Mouse (Mus musculus): ENCODE results near the gene Kank1. TPM values are rescaled to one million over a fixed set of nuclear protein-coding genes. Genes with fewer than 3 reads are reported as not detected.
A peak's percentile ranks its signal among the peaks of the same experiment; 100 is the strongest.

The Kank1 gene
- total RNA-seq, 1 experiment from 2014 or later: 22.3 TPM

DNA sequence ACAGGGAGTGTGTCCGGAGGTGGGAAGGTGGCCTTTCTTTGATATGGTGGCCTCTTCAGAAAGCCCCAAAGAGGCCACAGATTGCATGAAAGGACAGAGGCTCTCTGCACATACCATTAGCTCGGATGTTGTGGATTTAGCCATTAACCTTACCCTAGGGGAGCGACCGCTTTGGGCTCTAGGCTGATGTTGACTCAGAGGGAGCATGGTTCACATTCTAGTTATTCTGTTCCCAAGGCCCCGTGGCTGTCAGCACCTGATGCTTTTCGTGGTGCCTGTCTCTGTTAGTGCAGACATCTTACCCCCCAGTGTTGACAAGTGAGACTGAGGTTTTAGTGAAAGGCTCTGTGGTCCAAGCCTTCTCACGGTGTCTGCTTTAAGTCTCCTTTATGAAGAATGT is 74.9 kb downstream of the Kank1 start:
- DNase-seq: no peak

DNA sequence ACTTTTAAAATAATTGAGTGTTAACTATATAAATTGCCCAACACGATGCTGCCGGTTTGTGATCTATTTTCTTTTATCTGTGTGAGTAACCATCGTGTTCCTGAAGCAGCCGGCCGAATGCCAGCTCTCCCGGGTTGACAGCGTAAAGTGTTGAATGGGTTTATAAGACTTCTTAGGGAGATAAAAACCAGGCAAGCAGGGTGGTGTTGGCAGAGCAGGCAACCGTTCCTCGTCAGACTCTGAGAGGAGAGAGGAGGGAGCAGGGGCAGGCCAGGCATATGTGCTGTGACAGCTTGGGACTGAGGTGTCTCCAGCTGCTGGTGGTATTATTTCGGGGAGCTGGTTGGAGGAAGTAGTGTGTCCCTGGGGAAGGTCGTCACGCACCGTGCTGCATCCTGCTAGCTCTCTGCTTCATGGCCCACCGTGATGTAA is 78.7 kb downstream of the Kank1 start:
- peak; percentile 43 for DNase-seq

DNA sequence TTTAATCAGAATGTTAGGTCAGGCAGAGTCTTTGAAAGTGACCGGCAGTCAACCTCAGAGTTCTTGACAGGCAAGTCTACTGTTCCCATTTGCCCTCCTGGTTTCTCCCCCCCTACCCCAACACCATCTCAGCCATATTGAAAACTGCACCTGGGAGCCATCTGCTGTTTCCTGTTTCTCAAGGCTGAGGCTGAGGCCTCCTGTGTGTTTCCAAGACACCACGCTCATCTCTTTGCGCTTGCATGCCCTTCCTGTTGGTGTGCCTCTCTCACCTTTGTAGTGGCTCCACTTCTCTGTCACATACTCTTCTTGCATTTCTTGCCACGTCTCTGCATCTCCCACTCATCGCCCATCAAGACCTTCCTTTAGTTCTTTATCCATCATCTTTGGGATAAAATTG is 79.2 kb downstream of the Kank1 start:
- DNase-seq: no peak

DNA sequence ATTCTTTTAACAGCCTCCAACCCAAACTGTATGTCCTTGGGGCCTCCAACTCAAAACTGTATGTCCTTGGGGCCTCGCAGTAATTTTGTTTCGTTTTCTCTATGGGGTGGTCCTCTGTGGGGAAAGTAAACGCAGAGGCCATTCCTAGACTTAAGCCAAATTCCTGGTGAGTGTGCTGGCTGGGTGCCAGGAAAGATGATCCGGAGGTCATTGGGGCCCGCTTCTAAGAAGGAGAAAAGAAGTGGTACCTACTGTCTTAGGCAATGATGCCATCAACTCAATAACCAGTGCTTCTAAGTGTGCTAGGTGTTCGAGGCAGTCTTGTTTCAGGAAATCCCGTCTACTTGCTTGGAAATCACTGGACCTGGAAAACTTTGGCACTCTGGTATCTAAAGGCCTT is 87.5 kb downstream of the Kank1 start:
- DNase-seq: peak; percentile 63

DNA sequence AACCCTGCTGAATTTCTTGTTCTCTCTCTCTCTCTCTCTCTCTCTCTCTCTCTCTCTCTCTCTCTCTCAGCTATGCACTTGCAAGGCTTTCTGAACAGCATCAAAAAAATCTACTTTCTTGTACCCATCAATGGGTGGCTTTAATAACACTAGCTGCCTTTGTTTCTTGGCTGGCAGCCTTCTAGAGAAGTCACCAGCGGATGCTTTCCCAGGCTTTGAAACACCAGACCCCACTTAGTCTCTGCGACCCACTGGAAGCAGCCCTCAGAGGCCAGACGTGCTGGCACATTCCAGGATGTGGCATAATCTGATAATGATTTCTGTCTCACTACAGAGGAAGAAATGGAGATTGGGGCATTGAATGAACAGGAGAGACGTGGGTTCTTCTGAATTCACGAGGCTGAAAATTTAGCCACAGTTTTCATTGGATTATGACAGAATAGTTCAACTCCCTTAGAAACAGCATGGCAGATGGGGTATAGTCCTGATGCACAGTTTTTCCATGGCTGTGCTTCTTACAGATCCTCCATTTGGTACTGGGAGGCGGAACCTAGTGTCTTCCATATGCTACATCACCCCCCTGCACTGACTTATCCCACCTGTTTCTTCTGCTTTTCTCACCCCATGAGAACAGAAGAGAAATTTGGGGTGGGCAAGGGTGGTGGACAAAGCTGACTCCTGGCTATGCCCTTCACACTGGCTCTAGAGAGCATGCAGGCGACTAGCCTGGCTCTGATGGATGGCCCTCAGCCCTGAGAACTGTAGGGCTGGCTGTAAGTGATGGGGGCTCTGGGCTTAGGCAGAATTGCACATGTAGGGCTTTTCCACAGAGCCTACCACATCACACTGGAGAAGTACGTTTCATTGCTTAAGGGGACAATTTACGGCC is 88.6 kb downstream of the Kank1 start:
- no peak for DNase-seq

DNA sequence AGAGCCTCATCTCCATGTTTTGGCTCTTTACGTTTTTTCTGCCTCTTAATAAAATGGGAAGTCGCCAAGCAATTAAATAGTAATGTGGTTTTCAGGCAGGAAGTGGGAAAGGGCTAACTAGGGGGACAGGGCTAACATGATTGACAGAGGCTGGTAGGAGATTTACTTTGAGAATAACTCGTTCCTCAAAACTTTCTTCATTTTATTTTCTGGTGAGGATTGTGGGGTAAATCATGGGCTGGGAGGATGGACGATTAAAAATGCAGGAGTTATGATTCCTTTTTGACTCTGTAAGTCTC is 89.2 kb downstream of the Kank1 start:
- no peak for DNase-seq

DNA sequence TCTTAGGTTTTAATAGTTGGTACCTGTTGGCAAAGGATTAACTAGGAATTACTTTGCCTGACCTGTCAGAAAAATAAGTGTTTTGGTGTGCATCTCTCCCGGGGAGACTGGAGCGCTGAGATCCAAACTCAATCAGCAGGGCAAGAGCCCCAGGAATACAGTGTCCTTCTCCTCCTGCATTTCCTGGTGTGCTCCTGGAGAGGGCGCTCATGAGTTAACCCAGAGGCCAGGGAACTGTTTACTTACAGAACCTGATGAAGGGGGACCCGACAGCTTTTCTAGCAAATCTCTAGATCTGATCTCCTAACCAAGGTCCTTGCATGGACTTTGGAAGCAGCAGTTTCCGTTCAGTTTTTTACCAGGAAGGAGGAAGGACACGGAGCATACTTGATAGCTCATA is 90.9 kb downstream of the Kank1 start:
- no peak for DNase-seq

DNA sequence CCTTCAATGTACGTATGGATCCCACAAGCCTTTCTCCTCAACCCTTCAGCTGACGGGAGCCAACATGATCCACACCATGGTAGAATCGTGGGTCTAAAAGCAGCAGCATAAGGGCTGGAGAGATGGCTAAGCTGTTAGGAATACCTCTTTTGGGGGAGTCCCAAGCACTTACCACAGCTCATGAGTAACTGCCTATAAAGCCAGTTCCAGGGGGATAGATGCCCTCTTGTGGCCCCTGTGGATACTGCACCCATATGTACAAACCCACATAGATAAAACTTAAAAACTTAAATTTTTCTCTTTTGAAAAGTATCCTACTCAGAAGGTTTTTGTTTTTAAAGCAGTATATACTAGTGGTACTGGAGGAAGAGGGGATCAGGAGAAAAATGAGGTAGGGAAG is 97.6 kb downstream of the Kank1 start:
- DNase-seq: peak; percentile 70

DNA sequence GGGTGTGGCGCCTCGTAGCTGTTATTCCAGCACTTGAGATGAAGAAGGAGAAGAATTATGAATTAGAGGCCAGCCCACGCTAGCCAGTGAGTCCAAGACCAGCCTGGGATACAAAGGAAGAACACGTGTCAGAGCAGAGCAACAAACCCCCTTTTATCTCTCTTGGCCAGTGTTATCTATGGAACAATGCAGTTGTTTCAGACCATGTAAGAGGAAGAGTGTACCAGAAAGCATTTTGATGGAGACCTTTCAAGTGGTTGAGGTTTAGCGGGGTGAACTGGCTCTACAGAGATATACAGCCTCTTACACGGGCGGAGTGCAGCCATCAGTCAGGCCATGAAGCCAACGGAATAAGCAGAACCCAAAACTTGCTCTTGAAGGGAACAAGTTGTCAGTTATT is 100.0 kb downstream of the Kank1 start:
- DNase-seq: no peak

DNA sequence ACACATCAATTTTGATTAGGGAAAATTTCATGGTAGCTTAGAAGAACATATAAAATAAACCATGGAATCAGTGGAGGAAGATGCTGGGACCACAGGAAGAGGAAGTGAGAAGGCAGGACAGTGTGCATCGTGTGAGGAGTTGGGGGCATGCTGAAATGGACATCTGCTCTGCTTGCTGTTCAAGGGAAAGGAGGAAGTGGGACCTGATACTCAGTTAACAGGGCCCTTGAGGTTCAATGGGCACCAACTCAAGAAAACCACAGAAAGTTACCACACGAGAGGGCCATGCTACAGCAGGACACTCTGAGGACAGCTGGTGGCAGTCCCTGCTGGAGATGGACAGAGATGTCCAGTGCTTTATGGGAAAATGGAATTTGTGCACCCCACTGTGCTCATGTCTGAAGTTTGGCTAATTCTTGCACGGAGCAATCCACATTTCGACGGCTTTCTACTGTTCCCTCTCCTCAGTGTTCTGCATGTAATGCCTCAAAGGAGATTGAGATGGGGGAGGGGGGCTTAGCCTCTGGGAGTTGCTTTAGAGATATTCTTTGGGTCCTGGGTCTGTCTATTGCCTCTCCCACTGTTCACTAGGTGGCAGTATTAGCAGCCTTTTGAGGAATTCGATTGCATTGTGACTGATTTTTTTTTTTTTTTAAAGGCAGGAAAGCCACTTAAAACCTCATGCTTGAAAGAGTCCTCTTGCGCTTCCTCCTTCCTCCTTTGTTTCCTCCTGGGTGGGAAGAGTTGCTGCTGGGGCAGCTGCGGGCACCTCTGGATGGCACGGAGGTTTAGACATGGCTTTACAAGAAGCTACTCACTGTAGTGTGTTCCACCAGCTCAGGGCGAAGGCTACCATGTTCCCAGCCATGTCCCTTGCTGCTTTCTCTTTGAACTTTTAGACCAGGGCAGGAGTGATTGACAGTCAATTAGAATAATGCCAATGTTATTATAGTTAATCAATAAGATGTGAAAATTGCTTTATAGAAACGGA is 104.2 kb downstream of the Kank1 start:
- peak; percentile 47 for DNase-seq

DNA sequence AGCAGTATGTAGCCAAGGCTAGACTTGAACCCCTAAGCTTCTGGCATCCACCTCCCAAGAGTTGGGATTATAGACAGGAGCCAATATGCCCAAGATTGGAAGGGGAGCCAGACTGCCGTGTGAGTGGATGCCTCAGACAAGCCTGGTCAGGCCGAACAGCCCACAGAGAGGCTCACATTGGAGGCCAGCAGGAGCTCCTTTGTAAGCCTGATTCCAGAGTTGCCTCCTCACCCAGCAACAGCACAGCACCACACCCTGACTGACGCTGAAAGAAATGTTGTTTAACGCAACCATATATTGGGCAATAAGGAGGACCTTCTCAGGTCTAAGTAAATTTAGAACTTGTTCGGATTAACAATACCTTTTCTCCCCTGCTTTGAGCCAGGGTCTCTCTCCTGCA is 105.3 kb downstream of the Kank1 start:
- no peak for DNase-seq

DNA sequence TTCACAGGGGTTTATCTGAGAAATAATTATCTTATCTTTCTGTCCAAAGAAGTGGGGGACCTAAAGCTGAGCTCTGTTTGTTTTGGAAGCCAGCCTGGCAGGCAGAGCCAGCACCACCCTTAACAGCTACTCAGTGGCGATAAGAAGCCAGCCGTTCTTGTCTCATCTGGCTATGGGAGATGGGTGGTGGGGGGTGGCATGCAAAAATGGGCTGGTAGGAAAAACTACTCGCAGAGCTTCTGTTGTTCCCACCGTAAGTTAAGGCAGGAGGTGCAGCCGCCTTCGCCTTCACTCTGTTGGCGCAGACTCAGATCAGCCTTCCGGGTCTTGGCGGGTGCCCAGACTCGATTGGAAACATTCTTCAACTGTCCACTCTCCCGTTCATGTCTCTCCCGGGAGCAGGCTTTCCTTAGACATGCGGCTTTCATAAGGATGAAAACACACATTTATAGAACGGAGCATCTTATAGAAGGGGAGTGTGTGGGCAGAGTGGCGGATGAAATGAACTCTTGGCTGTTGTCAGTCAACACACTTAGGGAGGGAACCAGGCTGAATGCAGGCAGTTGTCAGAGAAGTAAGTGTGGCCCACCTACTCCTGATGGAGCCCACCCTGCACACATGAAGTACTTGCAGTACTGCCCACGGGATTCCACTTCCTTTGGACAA is 107.0 kb downstream of the Kank1 start:
- peak; percentile 58 for DNase-seq

DNA sequence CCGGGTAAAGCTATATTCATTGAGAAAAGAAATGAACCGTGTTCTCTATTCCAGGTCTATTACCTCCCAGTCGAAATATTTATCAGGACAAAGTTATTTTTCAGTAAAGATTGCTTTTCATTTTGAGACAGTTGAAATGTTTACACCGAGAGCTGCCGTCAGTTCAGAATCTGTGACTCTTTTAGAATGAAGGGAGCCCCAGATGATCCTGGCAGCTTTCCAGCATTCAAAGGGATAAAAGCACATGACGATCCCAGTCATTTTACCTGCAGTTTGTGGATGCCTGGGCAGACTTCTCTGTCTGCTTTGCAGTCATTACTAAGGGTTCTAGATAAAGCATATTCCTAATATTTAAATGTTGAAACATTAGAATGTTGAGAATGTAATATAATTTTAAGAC is 107.6 kb downstream of the Kank1 start:
- peak; percentile 18 for DNase-seq

DNA sequence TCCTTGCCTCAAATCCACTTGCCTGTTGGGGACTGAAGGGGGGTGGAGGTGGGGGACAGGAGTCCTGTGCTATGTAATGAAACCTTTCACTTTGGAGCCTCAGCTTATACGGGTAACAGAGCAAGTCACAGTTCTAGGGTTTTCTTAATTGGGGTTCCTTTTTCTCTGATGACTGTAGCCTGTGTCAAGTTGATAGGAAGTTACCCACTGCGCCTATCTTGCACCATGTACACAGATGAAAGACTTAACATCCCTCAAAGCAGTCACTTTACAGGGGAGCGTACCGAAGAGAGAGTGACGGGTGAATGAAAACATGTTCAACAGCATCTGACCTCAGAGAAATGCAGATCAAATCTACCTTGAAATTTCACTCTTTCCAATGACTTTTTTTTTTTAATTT is 109.2 kb downstream of the Kank1 start:
- no peak for DNase-seq

DNA sequence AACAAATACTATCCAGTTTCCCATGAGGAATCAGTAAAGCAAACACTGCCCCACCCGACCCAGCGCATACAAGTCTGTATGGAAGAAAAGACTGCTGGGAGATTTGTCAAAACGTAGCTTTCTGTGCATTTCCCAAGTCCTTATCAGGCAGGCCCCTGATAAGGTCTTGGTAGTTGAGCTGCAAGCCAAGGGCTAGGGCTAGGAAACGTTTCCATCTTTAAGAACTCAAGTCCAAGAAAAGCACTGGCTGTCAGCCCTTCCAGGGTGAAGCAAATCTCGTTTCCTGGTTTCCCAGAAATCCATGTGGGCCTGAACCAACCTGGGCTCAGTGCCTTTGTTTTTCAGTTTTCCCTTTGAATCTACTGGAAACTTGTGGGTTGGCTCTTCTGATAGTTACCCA is 110.7 kb downstream of the Kank1 start:
- DNase-seq: no peak

DNA sequence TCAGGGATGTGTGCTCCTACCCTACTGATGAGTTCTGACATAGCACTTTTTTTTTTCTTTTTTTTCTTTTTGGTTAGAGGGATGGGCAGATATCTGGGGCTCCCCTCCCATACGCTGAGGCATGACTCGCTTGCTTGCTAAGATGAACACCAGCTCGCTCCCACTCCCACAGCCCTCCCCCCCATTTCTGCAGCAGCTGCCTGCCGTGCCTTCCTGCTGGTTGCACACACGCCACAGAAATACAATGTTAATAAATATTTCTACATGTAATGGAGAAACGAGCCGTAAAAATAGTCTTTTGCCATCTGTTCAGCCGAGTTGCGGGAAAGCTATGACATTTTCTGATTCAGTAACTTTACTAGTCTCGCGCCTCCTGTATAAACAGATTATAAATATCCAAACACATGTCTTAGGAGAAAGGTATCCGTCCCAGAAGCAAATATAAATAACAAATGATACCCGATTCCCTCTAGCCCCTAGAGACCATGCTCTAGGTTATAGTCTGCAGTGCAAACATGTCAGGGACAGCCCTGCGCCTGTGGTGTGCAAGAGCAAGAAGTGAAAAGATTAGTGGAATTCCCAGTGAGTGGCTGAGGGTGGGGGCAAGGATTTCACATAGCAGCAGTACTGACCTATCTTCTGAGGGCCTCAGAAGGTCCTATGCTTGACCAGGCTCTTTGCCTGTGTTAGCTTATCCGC is 114.6 kb downstream of the Kank1 start:
- no peak for DNase-seq

DNA sequence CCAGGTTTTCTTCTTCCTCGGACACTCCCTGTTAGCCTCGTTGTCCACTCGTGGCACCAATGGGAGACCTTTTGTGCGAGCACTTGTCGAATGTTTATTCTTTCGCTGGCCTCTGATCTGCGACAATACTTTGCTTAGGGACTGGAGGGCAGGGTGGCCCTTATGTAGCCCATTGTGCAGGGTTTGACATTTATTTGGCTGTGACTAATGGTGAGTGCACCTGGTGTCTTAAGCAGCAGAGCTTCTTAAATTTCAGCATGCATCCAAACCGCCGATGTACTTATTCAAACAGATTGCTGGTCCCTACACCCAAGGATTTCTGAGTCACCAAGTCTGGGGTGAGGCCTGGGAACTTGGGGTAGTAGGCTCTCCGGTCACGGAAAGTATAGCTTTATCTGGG is 120.3 kb downstream of the Kank1 start:
- no peak for DNase-seq

DNA sequence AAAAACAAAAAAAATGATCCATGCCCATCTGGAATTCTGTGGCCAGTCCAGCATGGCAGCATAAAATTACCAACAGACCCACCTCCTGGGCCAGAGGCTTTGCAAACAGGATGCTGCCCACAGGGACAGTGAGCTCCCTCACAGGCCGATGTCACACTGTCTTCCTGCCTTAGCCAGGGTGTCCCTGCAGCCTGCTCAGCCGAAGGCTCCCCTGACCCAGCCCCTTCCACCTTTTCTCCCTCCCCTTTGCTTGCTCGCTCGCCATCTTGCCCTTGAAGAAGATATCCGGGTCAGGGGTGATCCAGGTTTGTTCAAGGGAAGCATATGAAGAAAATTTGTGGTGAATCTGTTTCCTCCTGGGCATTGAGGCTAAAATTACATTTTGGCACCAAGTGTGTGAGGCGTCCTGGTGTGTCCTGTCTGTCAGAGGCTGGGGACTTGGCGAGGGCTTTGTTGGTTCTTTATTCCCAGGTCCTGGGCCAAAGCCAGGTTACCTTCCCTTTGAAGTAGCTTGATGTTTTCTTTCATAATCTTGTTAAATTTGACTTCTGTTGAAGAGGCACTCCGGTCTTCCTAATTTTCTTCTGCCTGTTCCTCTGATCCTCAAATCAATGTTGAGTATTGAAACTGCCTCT is 121.8 kb downstream of the Kank1 start:
- peak; percentile 42 for DNase-seq

DNA sequence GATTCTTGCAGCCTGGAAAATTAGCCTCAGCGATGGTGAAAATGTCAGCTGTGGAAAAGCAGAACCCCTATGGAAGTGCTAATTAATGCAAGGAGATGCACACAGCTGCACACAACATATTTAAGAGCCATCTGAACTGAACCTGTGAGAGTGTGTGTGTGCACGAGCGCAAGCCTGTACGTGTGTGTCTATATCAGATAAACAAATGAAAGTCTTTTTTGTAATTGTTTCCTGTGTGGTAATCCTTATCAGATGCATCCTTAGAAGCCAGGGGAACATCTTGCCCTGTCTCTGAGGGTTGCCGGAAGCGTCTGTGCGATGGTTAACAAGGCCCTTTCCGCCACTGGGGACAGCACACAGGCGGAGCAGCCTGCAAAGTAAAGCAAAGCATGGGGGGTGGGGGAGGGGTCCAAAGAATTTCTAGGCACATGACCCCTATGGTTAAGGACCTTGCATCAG is 123.8 kb downstream of the Kank1 start:
- DNase-seq: peak; percentile 36

DNA sequence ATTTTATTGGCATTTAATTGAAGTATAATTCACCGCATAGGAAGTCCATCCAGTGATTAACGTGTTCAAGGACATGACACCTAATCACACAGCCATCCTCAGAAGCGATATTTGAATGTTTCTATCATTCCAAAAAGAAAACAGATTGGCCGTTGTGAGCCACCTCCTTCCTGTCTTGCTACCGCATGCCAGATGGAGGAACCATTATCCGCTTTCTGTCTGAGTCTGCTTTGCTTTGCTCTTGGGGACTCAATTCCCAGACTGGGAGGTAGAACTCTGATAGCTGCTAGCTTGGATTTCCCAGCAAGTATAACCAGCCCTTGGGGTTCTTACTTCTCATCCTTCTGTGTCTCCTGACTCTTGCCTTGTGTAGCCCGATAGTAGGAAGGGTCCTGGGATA is 125.2 kb downstream of the Kank1 start:
- no peak for DNase-seq

DNA sequence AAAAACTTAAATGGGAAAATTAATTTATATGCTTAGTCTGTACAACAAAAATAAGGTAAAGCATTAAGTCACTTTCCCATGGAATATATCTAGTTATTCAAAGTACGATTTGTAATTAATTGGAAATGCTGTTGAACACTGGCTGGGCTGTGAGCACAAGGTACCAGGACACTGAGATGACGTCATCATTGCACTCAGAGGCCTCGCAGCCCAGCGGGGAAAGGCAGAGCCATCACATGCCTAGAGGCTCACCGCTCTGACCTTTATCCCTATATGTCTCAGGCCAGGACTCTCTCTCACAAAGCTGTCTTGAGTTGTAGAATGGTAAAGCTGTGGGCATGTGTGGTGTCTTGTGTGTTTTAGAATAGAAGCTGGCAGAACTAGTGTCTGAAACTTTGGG is 128.9 kb downstream of the Kank1 start:
- DNase-seq: no peak

DNA sequence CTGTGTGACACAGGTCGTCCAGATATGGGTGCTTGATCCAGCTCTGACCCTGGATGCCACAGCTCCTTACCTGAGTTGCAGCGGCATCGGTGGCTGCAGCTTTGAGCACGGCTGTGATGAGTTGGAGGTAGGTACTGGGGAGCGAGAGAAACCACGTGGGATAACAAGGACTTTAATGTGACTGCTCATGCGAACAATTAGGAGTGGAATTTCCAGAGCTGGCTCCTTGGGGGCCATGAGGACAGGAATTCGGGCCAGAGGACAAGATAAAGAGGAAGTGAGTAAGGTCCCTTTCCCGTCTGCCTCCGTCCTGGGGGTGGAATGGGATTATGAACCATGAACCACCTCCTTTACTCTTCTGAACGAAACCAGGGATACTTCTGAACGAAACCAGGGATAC is 129.8 kb downstream of the Kank1 start:
- DNase-seq: no peak
